Mouse (Mus musculus): ENCODE results near the gene Shisa7.

DNA sequence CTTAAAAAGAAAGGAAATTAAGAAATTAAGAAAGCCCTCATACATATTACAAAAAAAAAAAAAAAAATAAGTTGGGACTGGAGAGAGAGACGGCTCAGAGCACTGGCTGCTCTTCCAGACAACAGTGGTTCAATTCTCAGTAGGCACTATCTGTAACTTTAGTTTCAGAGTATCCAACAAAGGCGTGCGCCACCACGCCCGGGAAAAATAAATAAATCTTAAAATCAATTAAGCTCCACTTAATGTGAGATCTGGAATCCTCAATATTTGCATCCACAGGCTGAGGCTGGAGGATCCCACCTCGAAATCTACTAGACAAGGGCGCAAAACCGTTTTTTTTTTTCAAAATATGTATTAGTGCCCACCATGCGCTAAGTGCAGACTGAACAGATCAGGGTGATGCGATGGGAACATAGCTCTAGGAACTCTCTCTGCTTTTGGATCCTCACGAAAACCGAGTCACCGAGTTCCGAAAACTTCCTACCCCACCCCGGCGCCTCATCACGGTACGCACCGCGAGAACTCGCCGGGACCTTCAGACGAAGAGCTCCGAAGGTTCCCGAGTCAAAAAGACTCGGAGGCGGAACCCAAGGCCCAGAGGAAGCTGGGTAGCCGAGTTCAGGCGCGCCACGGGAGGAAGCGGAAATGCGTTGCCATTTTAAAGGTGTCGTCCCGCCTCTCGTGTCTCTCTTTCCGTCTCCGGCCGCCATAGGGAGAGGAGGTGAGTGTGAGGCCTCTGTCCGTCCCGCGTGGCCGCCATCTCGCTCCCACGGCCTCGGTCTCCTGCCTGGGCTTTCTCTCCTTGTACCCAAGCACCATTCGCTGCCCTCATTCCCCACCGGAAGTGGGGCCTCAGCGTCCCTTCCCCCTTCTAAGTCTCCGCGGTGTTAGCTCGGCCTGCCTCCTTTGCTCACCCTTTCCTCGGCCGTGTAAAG, 52.0 kb downstream of the Shisa7 start, which contains the start of gene Rpl28:
- TF ChIP-seq CTCF (IDR thresholded peaks at IDR 0.05; ENCODE audit: low read depth, low read length) (no peak), POLR2A (IDR thresholded peaks at IDR 0.05; ENCODE audit: extremely low read depth, insufficient read depth, low read length) (peak; percentile 92)
